Mouse (Mus musculus): Measurements from ENCODE around the gene Fam32a. TPM values are rescaled to one million over a fixed set of nuclear protein-coding genes. Genes with fewer than 3 reads are reported as not detected.
A peak's percentile ranks its signal among the peaks of the same experiment; 100 is the strongest.

Fam32a gene
- total RNA-seq, 2 experiments from 2014 or later = 24.9 to 27.5 TPM

- peak in 1 of 2 experiments; percentile 10 for DNase-seq
- intact Hi-C loops (cut with DNase I) = no loop called here
Observed at GRCm38 (mm10) chr8:72271691-72272090, 52.2 kb downstream of the Fam32a start.

- intact Hi-C loops (cut with DNase I) = no loop called here
- DNase-seq = peak; percentile 79 to 81
Observed at GRCm38 (mm10) chr8:72272361-72272760, 52.8 kb downstream of the Fam32a start.

GRCm38 (mm10) chr8:72273111-72273770 is 53.7 kb downstream of the Fam32a start:
- intact Hi-C loops (cut with DNase I) = no loop called here
- peak in 1 of 2 experiments; percentile 10 for DNase-seq

- DNase-seq = no peak
- intact Hi-C loops (cut with DNase I) = no loop called here
Observed at GRCm38 (mm10) chr8:72273807-72274206, 54.3 kb downstream of the Fam32a start.

Other genes with a start within 250 kb of the Fam32a start
- 1 to 10 TPM in 1 of 2 experiments, under 1 TPM in 1; 0.30 to 1.3 TPM for gene Cyp4f18, start 210.1 kb upstream of the Fam32a start, total RNA-seq (2021)
- gene Olfr372, start 178.5 kb upstream of the Fam32a start, total RNA-seq (2021) = not detected
- gene Olfr373, start 136.6 kb upstream of the Fam32a start, total RNA-seq (2021) = not detected
- not detected for gene Olfr374, start 112.7 kb upstream of the Fam32a start, total RNA-seq (2021)
- 100 to 1,000 TPM; 229 to 241 TPM for gene Tpm4, start 84.8 kb upstream of the Fam32a start, total RNA-seq (2021)
- gene Rab8a, start 58.5 kb upstream of the Fam32a start, total RNA-seq (2021) = 10 to 100 TPM; 38.3 to 42.8 TPM
- gene Hsh2d, start 30.1 kb upstream of the Fam32a start, total RNA-seq (2021) = not detected
- not detected for gene Cib3, start 6.9 kb upstream of the Fam32a start, total RNA-seq (2021)
- not detected for gene Gm11034, start 6.1 kb upstream of the Fam32a start, total RNA-seq (2021)
- gene Ap1m1, start 20.3 kb downstream of the Fam32a start, total RNA-seq (2021) = 10 to 100 TPM; 62.3 to 66.6 TPM
- gene Gm10282, start 85.5 kb downstream of the Fam32a start, total RNA-seq (2021) = 10 to 100 TPM; 15.9 to 19.4 TPM
- gene Klf2, start 99.3 kb downstream of the Fam32a start, total RNA-seq (2021) = 10 to 100 TPM; 69.7 to 82.8 TPM
- gene Eps15l1, start 201.7 kb downstream of the Fam32a start, total RNA-seq (2021) = 10 to 100 TPM; 49.9 to 52.4 TPM
- 1 to 10 TPM; 4.3 to 4.7 TPM for gene Calr3, start 224.1 kb downstream of the Fam32a start, total RNA-seq (2021)
- 1 to 10 TPM; 4.6 to 5.4 TPM for gene 1700030K09Rik, start 224.2 kb downstream of the Fam32a start, total RNA-seq (2021)

Data from heart, postnatal 10 days (tissue).